Mouse (Mus musculus) intestine, embryonic 14.5 days (tissue): ENCODE results near the gene Tmem255b. TPM values are rescaled to one million over a fixed set of nuclear protein-coding genes. Genes with fewer than 3 reads are reported as not detected.

Source experiments
- ATAC-seq: fragments of 200-750 bp; cut with Nextera tagmentation; replicated peaks from 2 replicates; pipeline ENCODE4 v1.8.0; 2017; ENCODE audit warnings: low read depth, moderate number of reproducible peaks, moderate TSS enrichment, moderate library complexity; ENCODE audit not compliant: low FRiP score, low TSS enrichment
- DNase-seq: peaks from one replicate; pipeline ENCODE4 v3.0.0-alpha.2; 2018; ENCODE audit warnings: low spot score
- H3K27ac ChIP-seq: fragments of 300-500 bp; sonication (generic); 2 replicates; pipeline ENCODE4 v1.5.1; 2014; ENCODE audit warnings: low read depth, mild to moderate bottlenecking, control low read depth
- H3K27me3 ChIP-seq: fragments of 300-500 bp; sonication (generic); replicated peaks from 2 replicates; pipeline ENCODE4 v1.6.1; 2014; ENCODE audit warnings: low read length, control low read depth; ENCODE audit not compliant: control insufficient read depth, insufficient read depth
- H3K36me3 ChIP-seq: fragments of 300-500 bp; sonication (generic); 2 replicates; pipeline ENCODE4 v1.6.1; 2014; ENCODE audit warnings: low read length, control low read depth; ENCODE audit not compliant: control insufficient read depth, insufficient read depth
- H3K4me1 ChIP-seq: fragments of 300-500 bp; sonication (generic); replicated peaks from 2 replicates; pipeline ENCODE4 v1.6.1; 2014; ENCODE audit warnings: low read length, control low read depth, mixed read lengths; ENCODE audit not compliant: control insufficient read depth, insufficient read depth
- H3K4me2 ChIP-seq: fragments of 300-500 bp; sonication (generic); 2 replicates; pipeline ENCODE4 v1.6.1; 2014; ENCODE audit warnings: low read length
- H3K4me3 ChIP-seq: fragments of 300-500 bp; sonication (generic); 2 replicates; pipeline ENCODE4 v1.5.1; 2014; ENCODE audit warnings: low read depth, low read length, control low read depth, mixed read lengths
- H3K9ac ChIP-seq: fragments of 300-500 bp; sonication (generic); 2 replicates; pipeline ENCODE4 v1.6.1; 2014; ENCODE audit warnings: mild to moderate bottlenecking, low read length
- H3K9me3 ChIP-seq: fragments of 300-500 bp; sonication (generic); 2 replicates; pipeline ENCODE4 v1.6.1; 2016; ENCODE audit warnings: low read length, control low read depth; ENCODE audit not compliant: control insufficient read depth
- WGBS: fragments of 180-500 bp; shearing (Covaris S2); extraction: QIAGEN DNeasy Blood & Tissue Kit; methylation state at CpG from one replicate; pipeline ENCODE4 v1.1.7; 2014; 5-methylcytosine and 5-hydroxymethylcytosine counted together
- polyA plus RNA-seq: library from polyadenylated mRNA; unstranded; fragments of >200 nt; fragmentation: Nextera tagmentation; extraction: Ambion mirVana; gene quantifications from 2 replicates; pipeline ENCODE4 v1.2.1, GENCODE M21; 2014

Tmem255b gene
- polyA plus RNA-seq, 1 experiment from 2014 or later = 2.1 TPM

GRCm38 (mm10) chr8:13506849-13507248 lies 71.9 kb downstream of the Tmem255b start:
- Histone ChIP-seq H3K27me3 (no peaks in the 10 kb centered on the region), H3K36me3 (no peaks in the 10 kb centered on the region), H3K27ac (no peak overlapping the region), H3K4me2 (no peak overlapping the region), H3K4me3 (no peak overlapping the region), H3K9me3 (no peaks in the 10 kb centered on the region), H3K9ac (no peak overlapping the region), H3K4me1 (no peaks in the 10 kb centered on the region)
- WGBS = 32% methylated on average over 4 of the region's 4 CpGs
- DNase-seq (no peak), ATAC-seq (no peak)

- no peak overlapping the region for H3K4me3 ChIP-seq
- no peaks in the 10 kb centered on the region for H3K9me3 ChIP-seq
- no peak overlapping the region for H3K27ac ChIP-seq
- H3K4me2 ChIP-seq = no peak overlapping the region
- peaks cover 4% of the 10 kb centered on the region; the same call in 1 of the 2 replicates for H3K4me1 ChIP-seq
- 58% methylated on average over 3 of the region's 3 CpGs for WGBS
- ATAC-seq (no peak), DNase-seq (no peak)
- H3K36me3 ChIP-seq = no peaks in the 10 kb centered on the region
- no peaks in the 10 kb centered on the region for H3K27me3 ChIP-seq
- no peak overlapping the region for H3K9ac ChIP-seq
These were observed 72.4 kb downstream of the Tmem255b start for GRCm38 (mm10) chr8:13507284-13507937.

DNA sequence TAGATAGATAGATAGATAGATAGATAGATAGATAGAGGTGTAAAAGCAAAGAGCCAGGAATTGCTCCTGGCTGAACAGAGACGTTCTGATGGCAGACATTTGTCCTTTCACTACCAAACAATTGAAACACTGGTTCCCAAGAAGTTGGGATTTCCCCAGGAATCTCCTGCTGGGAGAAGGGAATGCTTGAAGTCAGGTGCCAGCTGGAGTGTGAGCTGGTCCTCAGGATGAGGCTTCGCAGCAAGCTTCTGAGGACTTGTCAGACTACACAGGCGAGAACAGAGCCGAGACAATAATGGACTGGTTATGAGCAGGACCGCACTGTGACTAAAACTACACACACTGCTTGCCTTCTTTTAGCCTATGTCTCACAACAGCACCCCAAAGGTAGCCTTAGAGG lies 77.0 kb downstream of the Tmem255b start:
- Histone ChIP-seq H3K4me2 (no peak overlapping the region), H3K27ac (no peak overlapping the region), H3K36me3 (no peaks in the 10 kb centered on the region), H3K4me3 (no peak overlapping the region), H3K9me3 (no peaks in the 10 kb centered on the region), H3K9ac (no peak overlapping the region), H3K27me3 (no peaks in the 10 kb centered on the region), H3K4me1 (peaks cover 22% of the 10 kb centered on the region)
- DNase-seq (no peak), ATAC-seq (no peak)
- 78% methylated on average over 5 of the region's 5 CpGs for WGBS

- Histone ChIP-seq H3K27ac (no peak overlapping the region), H3K9ac (no peak overlapping the region), H3K4me1 (peaks cover 23% of the 10 kb centered on the region), H3K4me2 (no peak overlapping the region), H3K36me3 (no peaks in the 10 kb centered on the region), H3K9me3 (no peaks in the 10 kb centered on the region), H3K27me3 (no peaks in the 10 kb centered on the region), H3K4me3 (no peak overlapping the region)
- no peak for ATAC-seq
- DNase-seq = no peak
- WGBS = 34% methylated on average over 6 of the region's 6 CpGs
These were observed 77.7 kb downstream of the Tmem255b start for GRCm38 (mm10) chr8:13512677-13513076.

GRCm38 (mm10) chr8:13513556-13514370 lies 78.8 kb downstream of the Tmem255b start:
- Histone ChIP-seq H3K27ac (no peak overlapping the region), H3K4me1 (peaks cover 23% of the 10 kb centered on the region), H3K36me3 (no peaks in the 10 kb centered on the region), H3K4me3 (no peak overlapping the region), H3K27me3 (no peaks in the 10 kb centered on the region), H3K4me2 (no peak overlapping the region), H3K9me3 (no peaks in the 10 kb centered on the region), H3K9ac (no peak overlapping the region)
- WGBS = 82% methylated on average over 5 of the region's 5 CpGs
- no peak for DNase-seq
- no peak for ATAC-seq

DNA sequence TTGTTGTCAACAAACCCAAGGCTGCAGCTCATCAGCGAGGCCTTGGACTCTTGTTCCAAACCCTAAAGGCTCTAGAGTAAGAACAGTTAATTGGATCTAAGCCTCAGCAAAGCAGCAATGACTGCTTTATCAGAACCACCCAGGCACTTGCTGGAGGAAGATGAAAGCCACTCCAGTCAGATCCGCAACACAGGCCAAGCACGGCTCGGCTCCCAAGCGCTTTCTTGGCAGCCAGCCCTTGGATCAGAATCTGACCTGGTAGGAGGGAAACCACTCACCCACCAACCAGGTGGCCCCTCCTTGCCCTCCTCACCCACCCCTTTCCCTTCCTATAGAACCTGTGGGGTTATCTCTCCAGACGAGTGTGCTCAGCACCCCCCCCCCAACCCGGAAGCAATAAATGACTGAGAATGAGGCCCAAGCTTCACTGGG lies 81.0 kb downstream of the Tmem255b start:
- Histone ChIP-seq H3K4me3 (no peak overlapping the region), H3K36me3 (no peaks in the 10 kb centered on the region), H3K4me1 (peaks cover 34% of the 10 kb centered on the region), H3K9ac (no peak overlapping the region), H3K27me3 (no peaks in the 10 kb centered on the region), H3K27ac (no peak overlapping the region), H3K9me3 (no peaks in the 10 kb centered on the region), H3K4me2 (no peak overlapping the region)
- no peak for ATAC-seq
- 45% methylated on average over 7 of the region's 7 CpGs for WGBS
- DNase-seq = no peak

DNA sequence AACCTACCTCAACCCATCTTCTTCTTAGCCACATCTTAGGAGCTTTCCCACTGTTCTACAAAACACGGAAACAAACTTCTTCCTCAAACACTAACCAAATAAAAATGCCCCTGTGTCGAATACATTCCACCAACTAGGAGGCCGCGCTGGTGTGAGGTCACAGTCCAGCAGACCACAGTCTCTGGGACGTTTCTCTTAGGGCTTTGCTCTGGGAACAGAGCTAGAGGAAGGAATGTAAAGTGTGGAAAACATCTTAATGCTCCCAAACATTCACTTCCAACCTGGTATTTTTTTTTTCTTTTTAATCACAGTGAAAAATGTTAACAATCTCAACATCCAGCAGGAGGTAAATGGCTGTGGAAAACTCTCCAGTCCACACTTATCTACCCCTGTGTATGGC lies 81.7 kb downstream of the Tmem255b start:
- Histone ChIP-seq H3K27me3 (no peaks in the 10 kb centered on the region), H3K9me3 (no peaks in the 10 kb centered on the region), H3K4me2 (no peak overlapping the region), H3K36me3 (no peaks in the 10 kb centered on the region), H3K9ac (no peak overlapping the region), H3K4me1 (peaks cover 40% of the 10 kb centered on the region), H3K27ac (no peak overlapping the region), H3K4me3 (no peak overlapping the region)
- 58% methylated on average over 5 of the region's 5 CpGs for WGBS
- ATAC-seq (no peak), DNase-seq (no peak)

- DNase-seq (no peak), ATAC-seq (no peak)
- Histone ChIP-seq H3K4me1 (peaks cover 37% of the 10 kb centered on the region), H3K36me3 (no peaks in the 10 kb centered on the region), H3K4me3 (no peak overlapping the region), H3K9me3 (no peaks in the 10 kb centered on the region), H3K4me2 (no peak overlapping the region), H3K27ac (no peak overlapping the region), H3K27me3 (no peaks in the 10 kb centered on the region), H3K9ac (no peak overlapping the region)
- 89% methylated on average over 6 of the region's 6 CpGs for WGBS
These were observed 82.3 kb downstream of the Tmem255b start for GRCm38 (mm10) chr8:13517284-13517781.
